Mouse (Mus musculus): ENCODE results near the gene Nmur1. TPM values are rescaled to one million over a fixed set of nuclear protein-coding genes. Genes with fewer than 3 reads are reported as not detected.

Nmur1 gene
- polyA plus RNA-seq, 1 experiment from 2014 or later: not detected

GRCm38 (mm10) chr1:86424336-86424735, 1.7 kb downstream of the Nmur1 start:
- WGBS: 63% methylated on average over 1 of the region's 1 CpGs
- H3K4me2 ChIP-seq: no peak overlapping the region
- H3K36me3 ChIP-seq (ENCODE audit: control insufficient read depth, insufficient read depth, low read length): no peaks in the 10 kb centered on the region
- H3K27me3 ChIP-seq (ENCODE audit: control insufficient read depth, insufficient read depth, low read length): no peaks in the 10 kb centered on the region
- H3K27ac ChIP-seq (ENCODE audit: low read depth, low read length): no peak overlapping the region
- no peaks in the 10 kb centered on the region for H3K9me3 ChIP-seq (ENCODE audit: control insufficient read depth, low read length)
- DNase-seq (ENCODE audit: low spot score, missing footprints) (no peak), ATAC-seq (ENCODE audit: low FRiP score) (0 out of 2 replicates have a peak, but pooled peaks have one; percentile 2)
- H3K4me1 ChIP-seq (ENCODE audit: control insufficient read depth, insufficient read depth, low read length): peaks cover 9% of the 10 kb centered on the region
- H3K4me3 ChIP-seq (ENCODE audit: low read depth, low read length): no peak overlapping the region
- H3K9ac ChIP-seq (ENCODE audit: low read length): no peak overlapping the region

GRCm38 (mm10) chr1:86423879-86424278, 2.1 kb downstream of the Nmur1 start:
- no peak for DNase-seq (ENCODE audit: low spot score, missing footprints)
- 73% methylated on average over 5 of the region's 5 CpGs for WGBS
- Histone ChIP-seq H3K4me3 (ENCODE audit: low read depth, low read length) (no peak overlapping the region), H3K4me2 (no peak overlapping the region), H3K4me1 (ENCODE audit: control insufficient read depth, insufficient read depth, low read length) (peaks cover 9% of the 10 kb centered on the region), H3K27me3 (ENCODE audit: control insufficient read depth, insufficient read depth, low read length) (no peaks in the 10 kb centered on the region), H3K27ac (ENCODE audit: low read depth, low read length) (no peak overlapping the region), H3K9me3 (ENCODE audit: control insufficient read depth, low read length) (no peaks in the 10 kb centered on the region), H3K9ac (ENCODE audit: low read length) (no peak overlapping the region), H3K36me3 (ENCODE audit: control insufficient read depth, insufficient read depth, low read length) (no peaks in the 10 kb centered on the region)
- ATAC-seq (ENCODE audit: low FRiP score): no peak

- H3K27me3 ChIP-seq (ENCODE audit: control insufficient read depth, insufficient read depth, low read length): no peaks in the 10 kb centered on the region
- H3K4me3 ChIP-seq (ENCODE audit: low read depth, low read length): no peak overlapping the region
- no peak for DNase-seq (ENCODE audit: low spot score, missing footprints)
- H3K36me3 ChIP-seq (ENCODE audit: control insufficient read depth, insufficient read depth, low read length): no peaks in the 10 kb centered on the region
- no peak overlapping the region for H3K27ac ChIP-seq (ENCODE audit: low read depth, low read length)
- 25% methylated on average over 10 of the region's 10 CpGs for WGBS
- H3K9me3 ChIP-seq (ENCODE audit: control insufficient read depth, low read length): no peaks in the 10 kb centered on the region
- no peak for ATAC-seq (ENCODE audit: low FRiP score)
- H3K9ac ChIP-seq (ENCODE audit: low read length): no peak overlapping the region
- H3K4me1 ChIP-seq (ENCODE audit: control insufficient read depth, insufficient read depth, low read length): peaks cover 11% of the 10 kb centered on the region
- no peak overlapping the region for H3K4me2 ChIP-seq
These were observed 5.0 kb downstream of the Nmur1 start for GRCm38 (mm10) chr1:86421007-86421406.

- DNase-seq (ENCODE audit: low spot score, missing footprints) (no peak), ATAC-seq (ENCODE audit: low FRiP score) (peak; percentile 4; the same call in 1 of the 2 replicates)
- no peaks in the 10 kb centered on the region for H3K27me3 ChIP-seq (ENCODE audit: control insufficient read depth, insufficient read depth, low read length)
- no peak overlapping the region for H3K9ac ChIP-seq (ENCODE audit: low read length)
- H3K4me1 ChIP-seq (ENCODE audit: control insufficient read depth, insufficient read depth, low read length): peaks cover 7% of the 10 kb centered on the region; the same call in 1 of the 2 replicates
- WGBS: 64% methylated on average over 6 of the region's 6 CpGs
- no peaks in the 10 kb centered on the region for H3K9me3 ChIP-seq (ENCODE audit: control insufficient read depth, low read length)
- H3K4me2 ChIP-seq: no peak overlapping the region
- no peaks in the 10 kb centered on the region for H3K36me3 ChIP-seq (ENCODE audit: control insufficient read depth, insufficient read depth, low read length)
- no peak overlapping the region for H3K27ac ChIP-seq (ENCODE audit: low read depth, low read length)
- no peak overlapping the region for H3K4me3 ChIP-seq (ENCODE audit: low read depth, low read length)
These were observed 9.7 kb downstream of the Nmur1 start for GRCm38 (mm10) chr1:86416321-86416720.

- DNase-seq (ENCODE audit: low spot score, missing footprints) (no peak), ATAC-seq (ENCODE audit: low FRiP score) (no peak)
- 76% methylated on average over 7 of the region's 7 CpGs for WGBS
- no peak overlapping the region for H3K9ac ChIP-seq (ENCODE audit: low read length)
- no peaks in the 10 kb centered on the region for H3K27me3 ChIP-seq (ENCODE audit: control insufficient read depth, insufficient read depth, low read length)
- no peak overlapping the region for H3K4me3 ChIP-seq (ENCODE audit: low read depth, low read length)
- no peak overlapping the region for H3K4me2 ChIP-seq
- 0 out of 2 replicates have a peak, but pooled peaks cover 2% of the 10 kb centered on the region for H3K4me1 ChIP-seq (ENCODE audit: control insufficient read depth, insufficient read depth, low read length)
- H3K36me3 ChIP-seq (ENCODE audit: control insufficient read depth, insufficient read depth, low read length): no peaks in the 10 kb centered on the region
- H3K9me3 ChIP-seq (ENCODE audit: control insufficient read depth, low read length): no peaks in the 10 kb centered on the region
- H3K27ac ChIP-seq (ENCODE audit: low read depth, low read length): no peak overlapping the region
These were observed 10.3 kb downstream of the Nmur1 start for GRCm38 (mm10) chr1:86415612-86416184.

GRCm38 (mm10) chr1:86415144-86415543, 10.9 kb downstream of the Nmur1 start:
- no peak overlapping the region for H3K4me3 ChIP-seq (ENCODE audit: low read depth, low read length)
- no peaks in the 10 kb centered on the region for H3K36me3 ChIP-seq (ENCODE audit: control insufficient read depth, insufficient read depth, low read length)
- no peaks in the 10 kb centered on the region for H3K27me3 ChIP-seq (ENCODE audit: control insufficient read depth, insufficient read depth, low read length)
- no peaks in the 10 kb centered on the region for H3K9me3 ChIP-seq (ENCODE audit: control insufficient read depth, low read length)
- no peak for DNase-seq (ENCODE audit: low spot score, missing footprints)
- no peak overlapping the region for H3K9ac ChIP-seq (ENCODE audit: low read length)
- no peak overlapping the region for H3K4me2 ChIP-seq
- H3K27ac ChIP-seq (ENCODE audit: low read depth, low read length): no peak overlapping the region
- 0 out of 2 replicates have a peak, but pooled peaks cover 2% of the 10 kb centered on the region for H3K4me1 ChIP-seq (ENCODE audit: control insufficient read depth, insufficient read depth, low read length)
- WGBS: 76% methylated on average over 2 of the region's 2 CpGs
- no peak for ATAC-seq (ENCODE audit: low FRiP score)

- no peaks in the 10 kb centered on the region for H3K27me3 ChIP-seq (ENCODE audit: control insufficient read depth, insufficient read depth, low read length)
- 84% methylated on average over 5 of the region's 5 CpGs for WGBS
These were observed 11.3 kb downstream of the Nmur1 start for GRCm38 (mm10) chr1:86414715-86415114.

GRCm38 (mm10) chr1:86409476-86409875, 16.6 kb downstream of the Nmur1 start:
- DNase-seq (ENCODE audit: low spot score, missing footprints) (no peak), ATAC-seq (ENCODE audit: low FRiP score) (no peak)
- Histone ChIP-seq H3K4me2 (no peak overlapping the region), H3K36me3 (ENCODE audit: control insufficient read depth, insufficient read depth, low read length) (no peaks in the 10 kb centered on the region), H3K27me3 (ENCODE audit: control insufficient read depth, insufficient read depth, low read length) (no peaks in the 10 kb centered on the region), H3K4me1 (ENCODE audit: control insufficient read depth, insufficient read depth, low read length) (no peaks in the 10 kb centered on the region), H3K9ac (ENCODE audit: low read length) (no peak overlapping the region), H3K9me3 (ENCODE audit: control insufficient read depth, low read length) (no peaks in the 10 kb centered on the region), H3K4me3 (ENCODE audit: low read depth, low read length) (no peak overlapping the region), H3K27ac (ENCODE audit: low read depth, low read length) (no peak overlapping the region)
- 89% methylated on average over 2 of the region's 2 CpGs for WGBS

More at GRCm38 (mm10) chr1:86414715-86415114, 11.3 kb downstream of the Nmur1 start:
- Histone ChIP-seq H3K4me1 (ENCODE audit: control insufficient read depth, insufficient read depth, low read length) (0 out of 2 replicates have a peak, but pooled peaks cover 2% of the 10 kb centered on the region), H3K27ac (ENCODE audit: low read depth, low read length) (no peak overlapping the region), H3K9ac (ENCODE audit: low read length) (no peak overlapping the region), H3K4me3 (ENCODE audit: low read depth, low read length) (no peak overlapping the region), H3K9me3 (ENCODE audit: control insufficient read depth, low read length) (no peaks in the 10 kb centered on the region), H3K4me2 (no peak overlapping the region), H3K36me3 (ENCODE audit: control insufficient read depth, insufficient read depth, low read length) (no peaks in the 10 kb centered on the region)
- DNase-seq (ENCODE audit: low spot score, missing footprints) (no peak), ATAC-seq (ENCODE audit: low FRiP score) (no peak)

GRCm38 (mm10) chr1:86408515-86408914, 17.5 kb downstream of the Nmur1 start:
- Histone ChIP-seq H3K4me3 (ENCODE audit: low read depth, low read length) (no peak overlapping the region), H3K9me3 (ENCODE audit: control insufficient read depth, low read length) (no peaks in the 10 kb centered on the region), H3K27ac (ENCODE audit: low read depth, low read length) (no peak overlapping the region), H3K27me3 (ENCODE audit: control insufficient read depth, insufficient read depth, low read length) (no peaks in the 10 kb centered on the region), H3K36me3 (ENCODE audit: control insufficient read depth, insufficient read depth, low read length) (no peaks in the 10 kb centered on the region), H3K4me2 (no peak overlapping the region), H3K9ac (ENCODE audit: low read length) (no peak overlapping the region), H3K4me1 (ENCODE audit: control insufficient read depth, insufficient read depth, low read length) (no peaks in the 10 kb centered on the region)
- WGBS: 84% methylated on average over 10 of the region's 10 CpGs
- DNase-seq (ENCODE audit: low spot score, missing footprints): no peak
- ATAC-seq (ENCODE audit: low FRiP score): no peak
